7 mouse cellular contexts compared by ENCODE assay signal in the genomic region with DNA sequence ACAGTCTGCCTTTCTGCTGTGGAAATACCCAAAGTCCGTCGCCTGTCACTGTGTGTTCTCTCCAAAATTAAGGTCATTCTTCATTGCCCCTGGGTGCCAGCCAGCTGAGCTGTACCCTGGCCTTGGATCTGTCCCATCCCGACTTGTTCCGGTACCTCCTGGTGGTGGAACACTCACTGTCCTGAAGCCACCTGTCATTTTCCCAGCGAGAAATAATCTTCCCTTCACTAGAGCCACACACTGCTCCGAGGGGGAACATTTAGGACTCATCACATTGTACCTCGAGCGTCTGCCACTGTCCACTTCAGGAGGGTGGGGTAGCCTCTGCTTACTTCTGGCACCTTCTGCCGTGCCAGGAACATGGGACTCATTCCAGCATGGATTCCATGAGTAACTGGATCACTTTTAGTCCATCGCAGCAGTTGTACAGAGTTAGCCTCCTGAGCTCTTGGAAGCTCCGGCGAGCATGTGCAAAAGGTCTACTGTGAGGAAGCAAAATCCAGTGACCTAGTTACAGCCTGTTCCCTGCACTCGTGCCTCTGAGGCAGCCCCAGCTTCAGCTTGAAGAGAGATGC.
DNase-seq lines count a peak whose midpoint lies in the region.

No protein-coding gene starts in this region.

- DNase-seq in left cerebral cortex, adult 18-20 months (ENCODE audit: low spot score in 2 of 2) = peak; percentile 8 to 27
- no peak for DNase-seq in left cerebral cortex, adult 9 months (ENCODE audit: low spot score in 2 of 2)
- peak; percentile 92 for DNase-seq in adrenal gland, postnatal 36 days
- peak; percentile 94 to 96 for DNase-seq in cerebellum, postnatal 25 days
- DNase-seq in heart, postnatal 4 days = peak; percentile 55
- DNase-seq in ovary, postnatal 10 days (ENCODE audit: low spot score) = no peak
- DNase-seq in spleen, adult 12 weeks (ENCODE audit: low spot score) = no peak

Comparison
In these comparisons a context has a peak if more than half of its experiments do, and no peak if none do; other contexts are left out.
1. DNase-seq: peak in left cerebral cortex, adult 18-20 months (2 of 2), adrenal gland, postnatal 36 days (2 of 2), cerebellum, postnatal 25 days (2 of 2) and heart, postnatal 4 days (single experiment); none in left cerebral cortex, adult 9 months (0 of 2), ovary, postnatal 10 days (single experiment) and spleen, adult 12 weeks (single experiment).